Comparison of ENCODE assay signal across 23 mouse cellular contexts in the genomic region with DNA sequence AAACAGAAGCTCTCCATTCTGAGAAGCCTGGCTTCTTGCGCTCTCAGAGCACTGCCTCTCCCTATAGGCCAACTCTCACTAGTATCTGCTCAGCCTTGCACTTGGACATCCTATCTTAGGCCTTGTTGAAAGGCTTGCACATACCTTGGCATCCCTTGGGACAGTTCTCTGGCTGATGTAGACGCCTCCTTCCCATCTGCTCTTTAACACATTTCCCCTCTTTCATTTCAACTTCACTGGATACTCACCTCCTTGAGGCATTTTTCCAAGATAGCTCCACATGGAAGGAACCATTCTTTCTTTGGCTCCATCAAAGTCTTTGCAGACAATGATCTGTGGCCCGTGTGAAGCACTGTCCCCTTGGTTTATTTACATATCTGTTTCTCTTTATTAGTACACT.
"Had no signal": no experiment of that assay in that cellular context is flagged by ENCODE, and none has a peak within 500 bp of the region (broad histone marks: within the 10 kb centered on the region; RNA-seq: fewer than 3 reads in every experiment).

No protein-coding gene starts in this region.

- H3K4me3 ChIP-seq: heart, adult 2 months; heart, embryonic 12.5 days; hindbrain, embryonic 13.5 days; hindbrain, embryonic 15.5 days; kidney, embryonic 15.5 days; limb, embryonic 13.5 days; limb, embryonic 15.5 days; liver, embryonic 12.5 days had no signal

- ATAC-seq: hindbrain, postnatal 0 days; intestine, embryonic 16.5 days; liver, embryonic 12.5 days had no signal

- H3K27ac ChIP-seq: heart, adult 2 months; hindbrain, embryonic 13.5 days; hindbrain, embryonic 15.5 days; hindbrain, postnatal 0 days; kidney, embryonic 15.5 days; kidney, postnatal 0 days; limb, embryonic 13.5 days; limb, embryonic 15.5 days; liver, embryonic 12.5 days; liver, embryonic 14.5 days had no signal

- DNase-seq: gastrocnemius, postnatal 14 days; gastrocnemius, postnatal 36 days; heart, adult 11 months; heart, adult 2 months; heart, postnatal 10 days; heart, postnatal 36 days; kidney, adult 11 months; kidney, adult 2 months; kidney, adult 9 months; kidney, postnatal 14 days; kidney, postnatal 36 days; left cerebral cortex, postnatal 4 days had no signal
